Mouse (Mus musculus): ENCODE data around the gene Akr1d1.

Akr1d1 gene

GRCm38 (mm10) chr6:37617431-37618011, 87.5 kb downstream of the Akr1d1 start:
- DNase-seq (ENCODE audit: low spot score in 2 of 2), result no peak
